Mouse (Mus musculus) C2C12 (cell line): Measurements from ENCODE around the gene Ttc8.
A peak's percentile ranks its signal among the peaks of the same experiment; 100 is the strongest.

Source experiments
- CEBPB ChIP-seq: IDR thresholded peaks from one replicate; pipeline ENCODE4 v1.6.1; 2011; ENCODE audit warnings: low read depth, mild to moderate bottlenecking, control low read depth, moderate library complexity
- CTCF ChIP-seq: IDR thresholded peaks from one replicate; pipeline ENCODE4 v1.5.1; 2011; ENCODE audit not compliant: control insufficient read depth, insufficient read depth, insufficient read length
- FOSL1 ChIP-seq: IDR thresholded peaks from one replicate; pipeline ENCODE4 v1.8.0; 2011; ENCODE audit warnings: mild to moderate bottlenecking, low read length; ENCODE audit not compliant: poor library complexity, insufficient read depth, severe bottlenecking
- MAX ChIP-seq: IDR thresholded peaks from one replicate; pipeline ENCODE4 v1.6.1; 2011; ENCODE audit warnings: mild to moderate bottlenecking, control low read depth
- MYOD1 ChIP-seq: IDR thresholded peaks from one replicate; pipeline ENCODE4 v1.6.1; 2011; ENCODE audit warnings: low read depth; ENCODE audit not compliant: control insufficient read depth, insufficient read length
- MYOG ChIP-seq: IDR thresholded peaks from one replicate; pipeline ENCODE4 v1.6.1; 2011; ENCODE audit not compliant: control insufficient read depth, insufficient read length; ENCODE audit errors: extremely low read depth
- USF1 ChIP-seq: IDR thresholded peaks from one replicate; pipeline ENCODE4 v1.6.1; 2011; ENCODE audit warnings: low read depth, mild to moderate bottlenecking, control low read depth, moderate library complexity

DNA sequence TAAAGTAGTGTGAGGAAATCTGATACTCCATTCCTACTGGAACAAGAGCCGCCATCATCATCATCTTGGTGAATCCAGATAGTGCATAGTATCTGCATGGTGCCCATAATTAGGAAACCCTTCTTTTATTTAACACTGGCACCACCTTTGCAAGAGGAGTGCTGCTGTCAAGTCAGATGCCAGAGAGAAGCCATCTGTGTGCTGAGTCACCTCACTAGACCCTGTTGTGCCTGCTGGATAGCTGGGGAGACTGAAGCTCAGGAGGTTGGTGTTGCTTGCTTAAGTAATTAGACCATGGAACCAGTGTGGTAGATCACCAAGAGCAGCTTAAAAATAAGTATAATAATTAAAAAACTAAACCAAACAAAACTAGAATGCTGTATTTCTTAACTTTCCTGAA is 75.5 kb downstream of the Ttc8 start:
- TF ChIP-seq CEBPB (no peak), CTCF (no peak), USF1 (no peak), MAX (no peak), MYOG (no peak), MYOD1 (peak; percentile 15), FOSL1 (no peak)
